8 mouse cellular contexts compared by ENCODE assay signal in genomic region chr1:87214748-87215147, GRCm38 (mm10). TPM values are rescaled to one million over a fixed set of nuclear protein-coding genes. Genes with fewer than 3 reads are reported as not detected.
DNase-seq lines count a peak whose midpoint lies in the region; ATAC-seq lines count a peak whose summit lies in the region.

No protein-coding gene starts in this region.

- no peaks in the 10 kb centered on the region for H3K9me3 ChIP-seq in heart, embryonic 16.5 days (replicated peaks; ENCODE audit: control insufficient read depth, low read length)
- H3K9me3 ChIP-seq in forebrain, embryonic 15.5 days, result no peaks in the 10 kb centered on the region

- H3K4me2 ChIP-seq in heart, embryonic 16.5 days (ENCODE audit: low read depth, low read length), result peak overlapping the region; percentile 92
- peak overlapping the region; percentile 65 for H3K4me2 ChIP-seq in forebrain, embryonic 15.5 days (replicated peaks)

- peaks cover 24% of the 10 kb centered on the region for H3K4me1 ChIP-seq in heart, embryonic 16.5 days (ENCODE audit: control insufficient read depth, insufficient read depth, low read length)
- H3K4me1 ChIP-seq in forebrain, embryonic 15.5 days, result peaks cover 45% of the 10 kb centered on the region

- no peaks in the 10 kb centered on the region for H3K27me3 ChIP-seq in heart, embryonic 16.5 days (ENCODE audit: control insufficient read depth, insufficient read depth, low read length)
- no peaks in the 10 kb centered on the region for H3K27me3 ChIP-seq in forebrain, embryonic 15.5 days

- H3K9ac ChIP-seq in heart, embryonic 16.5 days (ENCODE audit: low read length), result peak overlapping the region; percentile 95
- H3K9ac ChIP-seq in forebrain, embryonic 15.5 days (replicated peaks), result peak overlapping the region; percentile 93

- no peak for ATAC-seq in heart, embryonic 16.5 days (replicated peaks; ENCODE audit: extremely low read depth, insufficient read depth, low FRiP score)
- ATAC-seq in CD4-positive, CD25-positive, alpha-beta regulatory T cell, adult 4 months, result peak; percentile 38
- no peak for ATAC-seq in forebrain, embryonic 15.5 days (replicated peaks)
- ATAC-seq in granulocyte monocyte progenitor cell, adult 5-6 weeks (replicated peaks; ENCODE audit: poor library complexity, severe bottlenecking), result no peak

- 6% methylated on average over 4 of the region's 4 CpGs for WGBS in heart, embryonic 16.5 days
- WGBS in forebrain, embryonic 15.5 days, result 38% methylated on average over 4 of the region's 4 CpGs

- peak overlapping the region; percentile 99; the same call in 1 of the 2 replicates for H3K27ac ChIP-seq in heart, embryonic 16.5 days (ENCODE audit: low read length)
- peak overlapping the region; percentile 97; the same call in 1 of the 2 replicates for H3K27ac ChIP-seq in forebrain, embryonic 15.5 days (replicated peaks)

- peaks cover 5% of the 10 kb centered on the region for H3K36me3 ChIP-seq in heart, embryonic 16.5 days (ENCODE audit: control insufficient read depth, insufficient read depth)
- peaks cover 5% of the 10 kb centered on the region; the same call in 1 of the 2 replicates for H3K36me3 ChIP-seq in forebrain, embryonic 15.5 days

- DNase-seq in heart, postnatal 4 days, result no peak
- DNase-seq in lung, postnatal 36 days, result peak; percentile 8
- DNase-seq in gastrocnemius, postnatal 25 days, result no peak
- DNase-seq in layer of hippocampus, postnatal 10 days (ENCODE audit: low spot score in 2 of 2), result no peak

- H3K4me3 ChIP-seq in heart, embryonic 16.5 days (ENCODE audit: low read length), result peak overlapping the region; percentile 82
- H3K4me3 ChIP-seq in forebrain, embryonic 15.5 days, result peak overlapping the region; percentile 98

RNA-seq across cellular contexts. Expression of gene Eif4e2, which starts 1.0 kb away (rescaled TPM):
- polyA plus RNA-seq in heart, embryonic 16.5 days (2015; fragmentation: Nextera tagmentation; extraction: Ambion mirVana), result 100 and 104 TPM in 2 replicates
- 10 to 100 TPM; 71.3 to 72.5 TPM for total RNA-seq in heart, postnatal 4 days (2021)
- 100 to 1,000 TPM; 101 to 133 TPM for polyA plus RNA-seq in CD4-positive, CD25-positive, alpha-beta regulatory T cell, adult 4 months (2017; shearing (Covaris generic))
- polyA plus RNA-seq in forebrain, embryonic 15.5 days (2015; fragmentation: Nextera tagmentation; extraction: Ambion mirVana), result 93.5 and 98.5 TPM in 2 replicates
- 82.9 and 93.1 TPM in 2 replicates for total RNA-seq in granulocyte monocyte progenitor cell, adult 5-6 weeks (2014; fragmentation: Nextera tagmentation)
- total RNA-seq in granulocyte monocyte progenitor cell, adult 5-6 weeks (2017), result 137 and 140 TPM in 2 replicates
- total RNA-seq in gastrocnemius, postnatal 25 days (2021), result 10 to 100 TPM; 49.6 to 51.7 TPM
- 10 to 100 TPM; 81.5 to 82.8 TPM for total RNA-seq in layer of hippocampus, postnatal 10 days (2021)

RNA-seq across cellular contexts. Expression of gene Chrng, which starts 10.3 kb away (rescaled TPM):
- 1.1 and 1.6 TPM in 2 replicates for polyA plus RNA-seq in heart, embryonic 16.5 days (2015; fragmentation: Nextera tagmentation; extraction: Ambion mirVana)
- total RNA-seq in heart, postnatal 4 days (2021), result under 1 TPM; 0.14 TPM
- under 1 TPM in 1 of 2 experiments, not detected in 1; 0.30 TPM for polyA plus RNA-seq in CD4-positive, CD25-positive, alpha-beta regulatory T cell, adult 4 months (2017; shearing (Covaris generic))
- not detected in 2 replicates for polyA plus RNA-seq in forebrain, embryonic 15.5 days (2015; fragmentation: Nextera tagmentation; extraction: Ambion mirVana)
- not detected in 2 replicates for total RNA-seq in granulocyte monocyte progenitor cell, adult 5-6 weeks (2014; fragmentation: Nextera tagmentation)
- total RNA-seq in granulocyte monocyte progenitor cell, adult 5-6 weeks (2017), result 0.05 TPM in 1 of 2 replicates, not detected in the other
- total RNA-seq in gastrocnemius, postnatal 25 days (2021), result 1 to 10 TPM in 1 of 2 experiments, under 1 TPM in 1; 0.15 to 1.4 TPM
- total RNA-seq in layer of hippocampus, postnatal 10 days (2021), result not detected

RNA-seq across cellular contexts. Expression of gene Chrnd, which starts 24.3 kb away (rescaled TPM):
- polyA plus RNA-seq in heart, embryonic 16.5 days (2015; fragmentation: Nextera tagmentation; extraction: Ambion mirVana), result 0.05 and 0.13 TPM in 2 replicates
- not detected for total RNA-seq in heart, postnatal 4 days (2021)
- not detected for polyA plus RNA-seq in CD4-positive, CD25-positive, alpha-beta regulatory T cell, adult 4 months (2017; shearing (Covaris generic))
- polyA plus RNA-seq in forebrain, embryonic 15.5 days (2015; fragmentation: Nextera tagmentation; extraction: Ambion mirVana), result not detected in 2 replicates
- total RNA-seq in granulocyte monocyte progenitor cell, adult 5-6 weeks (2014; fragmentation: Nextera tagmentation), result not detected in 2 replicates
- not detected in 2 replicates for total RNA-seq in granulocyte monocyte progenitor cell, adult 5-6 weeks (2017)
- total RNA-seq in gastrocnemius, postnatal 25 days (2021), result 1 to 10 TPM; 2.1 to 3.5 TPM
- total RNA-seq in layer of hippocampus, postnatal 10 days (2021), result not detected

RNA-seq across cellular contexts. Expression of gene Prss56, which starts 31.6 kb away (rescaled TPM):
- polyA plus RNA-seq in heart, embryonic 16.5 days (2015; fragmentation: Nextera tagmentation; extraction: Ambion mirVana), result not detected in 2 replicates
- not detected for total RNA-seq in heart, postnatal 4 days (2021)
- polyA plus RNA-seq in CD4-positive, CD25-positive, alpha-beta regulatory T cell, adult 4 months (2017; shearing (Covaris generic)), result not detected
- polyA plus RNA-seq in forebrain, embryonic 15.5 days (2015; fragmentation: Nextera tagmentation; extraction: Ambion mirVana), result 0.92 and 1.2 TPM in 2 replicates
- not detected in 2 replicates for total RNA-seq in granulocyte monocyte progenitor cell, adult 5-6 weeks (2014; fragmentation: Nextera tagmentation)
- total RNA-seq in granulocyte monocyte progenitor cell, adult 5-6 weeks (2017), result not detected in 2 replicates
- total RNA-seq in gastrocnemius, postnatal 25 days (2021), result not detected
- total RNA-seq in layer of hippocampus, postnatal 10 days (2021), result under 1 TPM in 1 of 2 experiments, not detected in 1; 0.32 TPM

RNA-seq across cellular contexts. Expression of gene Efhd1, which starts 49.4 kb away (rescaled TPM):
- 0.46 and 0.76 TPM in 2 replicates for polyA plus RNA-seq in heart, embryonic 16.5 days (2015; fragmentation: Nextera tagmentation; extraction: Ambion mirVana)
- total RNA-seq in heart, postnatal 4 days (2021), result 1 to 10 TPM; 2.6 to 3.0 TPM
- under 1 TPM in 1 of 2 experiments, not detected in 1; 0.35 TPM for polyA plus RNA-seq in CD4-positive, CD25-positive, alpha-beta regulatory T cell, adult 4 months (2017; shearing (Covaris generic))
- polyA plus RNA-seq in forebrain, embryonic 15.5 days (2015; fragmentation: Nextera tagmentation; extraction: Ambion mirVana), result 0.89 and 0.90 TPM in 2 replicates
- total RNA-seq in granulocyte monocyte progenitor cell, adult 5-6 weeks (2014; fragmentation: Nextera tagmentation), result not detected in 2 replicates
- 0.98 TPM in 1 of 2 replicates, not detected in the other for total RNA-seq in granulocyte monocyte progenitor cell, adult 5-6 weeks (2017)
- total RNA-seq in gastrocnemius, postnatal 25 days (2021), result 1 to 10 TPM; 6.4 to 8.5 TPM
- total RNA-seq in layer of hippocampus, postnatal 10 days (2021), result 1 to 10 TPM; 7.2 to 7.7 TPM
